Mouse (Mus musculus) Patski (cell line): ENCODE measurements around the gene S100g. TPM values are rescaled to one million over a fixed set of nuclear protein-coding genes. Genes with fewer than 3 reads are reported as not detected.

Experiments
- ATAC-seq: fragments of 100-300 bp; one replicate; pipeline ENCODE4 v1.8.0; 2021
- CTCF ChIA-PET: fragments of 350-600 bp; sonication (Branson Sonifier 250); formaldehyde crosslinking; loops from one replicate; lab custom pipeline; 2022; ENCODE audit warnings: inconsistent platforms; lab: Charles Lee
- POLR2A ChIA-PET: fragments of 350-600 bp; sonication (Branson Sonifier 250); formaldehyde crosslinking; loops from one replicate; lab custom pipeline; 2022; ENCODE audit warnings: antibody characterized with exemption, inconsistent platforms; lab: Charles Lee
- DNase-seq: peaks from one replicate; pipeline ENCODE4 v3.0.0-alpha.2; 2011; ENCODE audit warnings: low read depth, low spot score
- H3K27me3 ChIP-seq: fragments of 371-371 bp; one replicate; pipeline ENCODE4 v1.5.1; 2021
- CTCF ChIP-seq: fragments of 100-300 bp; IDR thresholded peaks from one replicate; pipeline ENCODE4 v1.5.1; 2021
- in situ Hi-C: fragments of 300-500 bp; cut with MboI; formaldehyde crosslinking; loops from 3 replicates; pipeline ENCODE4 v1.11.1; 2018; ENCODE audit warnings: low pct_unique_long_range_greater_than_20kb, mixed read lengths
- polyA plus RNA-seq: library from polyadenylated mRNA; unstranded; gene quantifications from one replicate; pipeline ENCODE4 v1.2.3, GENCODE M21; 2021

The S100g gene
- polyA plus RNA-seq, 1 experiment from 2014 or later: 13.3 TPM

DNA sequence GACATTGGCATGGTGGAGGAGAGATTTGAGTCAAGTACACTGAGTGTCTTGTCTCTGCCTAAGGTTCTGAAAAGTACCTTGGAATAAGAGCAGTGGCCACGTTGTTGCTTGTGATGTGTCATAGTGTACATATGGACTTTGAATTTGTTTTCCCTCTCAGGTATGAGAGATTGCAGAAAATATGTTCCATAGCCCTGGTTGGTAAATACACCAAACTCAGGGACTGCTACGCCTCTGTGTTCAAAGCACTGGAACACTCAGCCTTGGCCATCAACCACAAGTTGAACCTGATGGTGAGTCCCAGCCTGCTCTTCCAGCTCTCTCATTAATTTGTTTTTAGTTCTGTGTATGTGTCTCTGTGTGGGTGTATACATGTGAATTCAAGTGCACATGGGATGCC, 32.9 kb downstream of the S100g start:
- in situ Hi-C loops: no loop called here
- CTCF ChIA-PET: interaction anchor here (1.6 kb wide), 1 partner anchor 15 kb away, joined by 3 read pairs; no protein-coding TSS in a partner anchor

DNA sequence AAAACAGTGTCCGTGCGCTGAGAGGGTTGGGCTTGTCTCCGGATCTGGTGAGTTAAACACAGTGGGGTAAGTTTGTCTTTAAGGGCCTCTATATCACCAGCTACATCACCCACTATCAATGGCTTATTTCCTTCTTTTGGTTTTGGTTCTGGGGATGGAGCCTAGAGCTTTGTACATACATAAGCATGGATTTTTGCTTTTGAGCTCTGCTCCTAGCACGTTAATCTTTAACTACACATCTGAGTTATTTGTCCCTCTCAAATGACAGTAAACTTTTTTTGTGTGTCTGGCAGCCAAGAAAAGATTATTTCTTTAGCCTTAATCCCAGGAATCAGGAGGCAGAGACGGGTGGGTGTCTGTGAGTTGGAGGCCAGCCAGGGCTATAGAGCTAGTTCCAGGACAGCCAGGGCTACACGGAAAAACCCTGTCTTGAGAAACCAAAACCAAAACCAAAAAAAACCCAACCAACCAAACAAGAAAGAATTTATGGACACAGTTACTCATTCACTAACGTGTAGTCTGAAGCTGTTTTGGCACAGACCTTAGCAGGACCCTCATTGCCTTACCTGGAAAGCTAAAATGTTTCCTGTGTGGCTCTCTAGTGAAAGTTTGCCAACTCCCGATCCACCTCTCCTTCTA, 42.8 kb downstream of the S100g start:
- no peak for TF ChIP-seq CTCF
- ChIA-PET CTCF (interaction anchor here (1.1 kb wide), 1 partner anchor 14 kb away, joined by 4 read pairs; no protein-coding TSS in a partner anchor), POLR2A (no interaction called here)
- ATAC-seq (peak; percentile 54), DNase-seq (no peak)
- H3K27me3 ChIP-seq: no peaks in the 10 kb centered on the region
- in situ Hi-C loops: loop anchor here (10.0 to 25.0 kb wide), 3 partner anchors 743 to 1516 kb away; partner anchors contain the start of gene Asb11

More for the DNA sequence above, 32.9 kb downstream of the S100g start:
- no peaks in the 10 kb centered on the region for H3K27me3 ChIP-seq
- POLR2A ChIA-PET: no interaction called here
- DNase-seq (no peak), ATAC-seq (no peak)
- no peak for TF ChIP-seq CTCF

DNA sequence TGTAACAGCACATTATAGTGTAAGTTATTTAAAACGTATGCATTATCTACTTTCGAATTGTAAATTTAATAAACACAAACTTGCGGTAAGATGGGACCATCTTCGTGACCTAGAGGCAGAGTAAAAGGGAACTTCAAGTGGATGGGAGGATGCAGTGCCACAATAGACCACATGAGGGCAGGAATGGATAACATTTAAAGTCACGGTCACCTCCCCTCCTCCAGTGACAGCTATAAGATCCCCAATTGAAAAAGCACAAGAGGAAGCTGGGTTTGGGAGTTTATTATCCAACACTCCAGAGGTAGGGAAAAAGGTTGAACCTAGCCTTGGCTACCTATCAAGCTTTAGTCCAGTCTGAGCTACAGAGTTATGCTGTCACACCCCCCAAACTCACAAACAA, 48.7 kb downstream of the S100g start:
- POLR2A ChIA-PET: no interaction called here
- DNase-seq (no peak), ATAC-seq (peak; percentile 73)
- CTCF ChIA-PET: interaction anchor here (0.7 to 1.5 kb wide), 5 partner anchors 13 to 34 kb away, joined by 3 to 6 read pairs (median 3); no protein-coding TSS in a partner anchor
- peak; percentile 66 for TF ChIP-seq CTCF
- in situ Hi-C loops: loop anchor here (25.0 kb wide), 1 partner anchor 1522 kb away; the partner anchor contains the start of gene Asb11
- H3K27me3 ChIP-seq: no peaks in the 10 kb centered on the region

DNA sequence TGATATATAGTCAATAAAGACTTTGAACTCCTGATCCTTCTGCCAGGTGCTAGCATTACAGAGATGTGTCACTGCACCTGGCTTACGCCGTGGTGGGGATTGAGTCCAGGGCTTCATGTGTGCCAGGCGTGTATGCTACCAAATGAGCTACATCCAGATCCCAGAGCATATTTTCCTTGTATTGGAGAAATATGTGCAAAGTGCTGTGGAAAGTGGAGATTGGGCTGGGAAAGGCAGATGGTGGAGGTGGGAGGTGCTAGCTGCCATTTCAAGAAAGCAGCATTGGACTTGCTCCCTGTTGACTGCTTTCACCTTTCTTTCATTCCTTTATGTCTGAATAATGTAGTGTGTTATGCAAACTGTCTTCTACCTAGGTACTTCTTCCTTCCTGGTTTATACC, 50.7 kb downstream of the S100g start:
- no peak for TF ChIP-seq CTCF
- DNase-seq: no peak
- POLR2A ChIA-PET: no interaction called here
- CTCF ChIA-PET: interaction anchor here (1.0 kb wide), 1 partner anchor 96 kb away, joined by 3 read pairs; no protein-coding TSS in a partner anchor
- no peaks in the 10 kb centered on the region for H3K27me3 ChIP-seq
- in situ Hi-C loops: loop anchor here (25.0 kb wide), 1 partner anchor 1524 kb away; the partner anchor contains the start of gene Asb11
- ATAC-seq: no peak

Other genes with a start within 250 kb of the S100g start
- 307 TPM for gene Rbbp7, start 204.2 kb downstream of the S100g start, polyA plus RNA-seq
- gene Txlng, start 135.1 kb downstream of the S100g start, polyA plus RNA-seq: 10.6 TPM
- gene Syap1, start 76.2 kb downstream of the S100g start, polyA plus RNA-seq: 71.4 TPM
- 109 TPM for gene Ctps2, start 63.4 kb downstream of the S100g start, polyA plus RNA-seq